Mouse (Mus musculus) lung, postnatal 0 days (tissue): ENCODE measurements at regions not wholly inside any gene's neighbourhood (a gene's known extent, or its start where the extent isn't known, plus 50 kb on each side); places are given as distances from the start of the nearest gene placed in this dataset.

ENCODE experiments used
- CTCF ChIP-seq: IDR thresholded peaks from 2 replicates; pipeline ENCODE4 v1.5.1; 2016; ENCODE audit warnings: antibody characterized with exemption, mild to moderate bottlenecking
- EP300 ChIP-seq: IDR thresholded peaks from 2 replicates; pipeline ENCODE4 v1.6.1; 2016; ENCODE audit warnings: antibody characterized with exemption, mild to moderate bottlenecking, control low read depth

DNA sequence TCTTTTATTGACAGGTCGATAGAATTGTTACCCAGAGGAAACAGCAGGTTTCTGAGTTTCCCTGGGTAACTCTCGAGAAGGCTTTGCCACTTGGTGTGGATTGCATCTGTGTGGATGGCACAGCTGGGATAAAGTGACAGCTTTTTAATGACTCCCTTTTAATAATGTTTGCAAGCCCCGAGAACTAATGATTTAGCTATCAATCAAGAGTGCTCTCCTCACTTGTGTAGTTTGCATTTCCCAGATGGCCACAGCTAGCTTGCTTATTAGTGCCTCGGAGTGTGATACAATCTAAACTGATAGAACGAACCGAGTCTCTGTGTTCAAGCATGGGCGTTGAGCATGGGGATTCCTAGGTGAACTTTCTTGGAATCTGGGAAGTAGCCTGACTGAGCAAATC lies 51.0 kb upstream of the Egfem1 start:
- no peak for TF ChIP-seq CTCF
- no peak for TF ChIP-seq EP300
